Mouse (Mus musculus) liver, adult (tissue): ENCODE results near the gene Dzip3.

ENCODE experiments used
- GATA4 ChIP-seq: IDR thresholded peaks from 2 replicates; pipeline ENCODE4 v1.6.1; 2014; ENCODE audit warnings: mild to moderate bottlenecking, low read length; ENCODE audit not compliant: insufficient replicate concordance

The Dzip3 gene

DNA sequence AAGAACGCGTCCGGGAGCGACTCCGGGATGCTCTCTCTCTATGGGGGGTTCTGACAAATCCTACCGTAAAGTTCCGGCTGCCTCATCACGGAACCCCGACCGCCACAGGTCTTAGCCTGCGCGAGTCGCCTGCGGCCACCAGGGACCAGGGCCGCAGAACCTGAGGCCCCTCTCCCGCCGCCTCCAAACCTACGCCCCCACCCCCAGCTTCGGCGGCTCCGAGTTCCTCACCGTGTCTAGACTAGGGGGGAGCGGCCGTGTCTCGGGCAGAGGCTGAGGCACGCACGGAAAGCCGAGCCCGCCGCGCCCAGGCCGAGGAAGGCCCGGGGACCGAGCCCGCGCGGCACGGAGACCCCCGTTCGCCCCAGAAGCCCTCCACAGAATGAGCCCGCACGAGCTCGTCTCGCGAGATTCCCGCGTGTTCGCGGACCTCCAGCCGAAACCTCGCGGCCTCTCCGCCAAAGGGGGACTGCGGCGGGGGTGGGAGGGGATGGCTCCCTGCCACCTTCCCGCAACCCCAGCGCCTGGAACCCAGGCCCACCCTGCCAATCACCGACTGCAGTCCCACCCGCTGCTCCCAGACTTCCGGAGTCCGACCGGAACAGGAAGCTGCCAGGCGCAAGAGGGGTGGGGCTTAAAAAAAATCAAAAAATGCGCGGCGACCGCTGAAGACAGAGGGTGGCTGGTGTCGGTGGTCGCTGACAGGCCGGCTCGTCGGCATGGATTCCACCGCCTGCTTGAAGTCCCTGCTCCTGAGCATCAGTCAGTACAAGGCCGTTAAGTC, at the start of gene Dzip3, which contains the start of gene Cip2a:
Gene Dzip3, minus strand, starts transcription at position 607 of the 784 bp plus-strand sequence.
Gene Cip2a, plus strand, starts transcription at position 627 of the 784 bp plus-strand sequence.
- TF ChIP-seq GATA4 = no peak

GRCm38 (mm10) chr16:49040554-49041221, 46.7 kb upstream of the Dzip3 start:
- TF ChIP-seq GATA4 = no peak

DNA sequence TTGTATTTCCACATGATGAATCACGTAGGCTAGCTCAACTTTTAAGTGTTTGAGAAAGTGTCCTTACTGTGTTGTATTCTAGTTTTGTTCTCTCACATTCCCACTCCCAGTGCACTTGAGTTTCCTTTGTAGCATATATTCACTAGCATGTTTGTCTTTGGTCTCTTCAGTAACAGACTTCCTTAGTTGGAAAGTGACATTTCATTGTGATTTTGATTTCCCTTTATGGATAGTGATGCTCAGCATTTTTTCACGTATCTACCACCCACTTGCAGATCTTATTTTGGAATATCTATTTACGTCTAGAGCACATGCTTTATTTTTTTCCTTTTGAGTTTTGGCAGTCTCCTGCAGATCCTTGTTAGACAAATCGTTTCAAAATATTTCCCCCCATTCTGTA, 43.8 kb upstream of the Dzip3 start:
- TF ChIP-seq GATA4 = no peak

GRCm38 (mm10) chr16:49035852-49036251, 41.9 kb upstream of the Dzip3 start:
- TF ChIP-seq GATA4 = no peak

DNA sequence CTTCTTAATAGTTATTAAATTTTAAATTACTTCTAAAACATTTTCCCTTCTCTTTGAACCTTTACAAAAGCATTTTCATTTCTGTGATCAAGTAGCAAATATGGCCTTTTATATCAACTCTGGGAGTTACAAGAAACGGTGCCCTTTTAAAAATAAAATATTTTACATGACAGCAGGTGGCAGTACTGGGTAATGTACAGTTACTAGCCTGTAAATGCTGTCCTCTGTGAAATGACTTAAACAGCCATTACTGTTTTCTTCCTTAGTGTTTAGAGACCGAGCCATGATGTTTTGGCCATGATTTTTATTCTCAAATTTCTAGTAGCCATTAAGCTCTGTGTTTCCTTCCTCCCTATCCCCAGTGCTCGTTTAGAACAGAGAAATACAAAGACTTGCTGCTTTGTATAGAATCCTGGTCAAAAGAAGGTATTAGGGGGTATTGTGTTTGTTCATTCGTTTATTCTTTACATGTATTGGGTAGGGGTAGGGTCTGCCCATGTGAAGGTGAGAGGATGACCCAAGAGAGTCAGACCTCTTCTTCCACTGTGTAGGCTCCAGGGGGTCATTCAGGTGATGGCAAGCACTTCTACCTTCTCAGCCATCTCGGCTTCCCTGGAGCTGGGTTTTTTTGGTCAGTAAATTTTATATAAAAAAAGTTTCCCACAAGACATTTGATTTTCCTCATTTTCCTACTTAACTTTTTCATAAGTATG, 22.8 kb upstream of the Dzip3 start:
- no peak for TF ChIP-seq GATA4

- no peak for TF ChIP-seq GATA4
These were observed 10.2 kb upstream of the Dzip3 start for GRCm38 (mm10) chr16:49004151-49004550.

DNA sequence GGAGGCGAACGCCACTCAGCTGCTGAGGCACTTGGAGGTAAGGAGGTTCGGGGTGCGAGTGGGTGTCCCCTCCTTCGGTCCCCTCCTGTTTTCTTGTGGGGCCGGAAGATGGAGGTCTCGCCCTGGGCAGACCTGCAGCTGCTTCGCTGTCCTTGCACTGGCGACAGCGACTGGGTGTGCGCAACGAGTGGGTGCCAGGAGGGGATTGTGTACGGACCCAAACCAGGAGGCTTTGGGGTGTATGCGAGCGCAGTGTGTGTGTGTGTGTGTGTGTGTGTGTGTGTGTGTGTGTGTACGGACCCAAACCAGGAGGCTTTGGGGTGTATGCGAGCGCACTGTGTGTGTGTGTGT, 353 bp upstream of the Dzip3 start:
- no peak for TF ChIP-seq GATA4

DNA sequence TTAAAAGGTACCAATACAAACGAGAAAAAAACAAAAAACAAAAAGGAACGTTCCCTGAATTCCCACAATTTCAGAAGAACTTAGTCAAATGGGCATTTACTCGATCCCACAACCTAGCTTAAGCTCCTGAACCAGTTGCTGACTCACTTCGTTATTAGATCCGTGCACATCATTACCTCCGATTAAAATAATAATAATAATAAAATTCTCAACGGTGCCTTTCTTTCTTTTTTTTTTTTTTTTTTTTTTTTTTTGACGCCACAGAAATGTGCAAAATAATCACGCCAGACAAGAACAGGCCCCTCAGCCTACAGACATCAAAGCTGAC, 770 bp downstream of the Dzip3 start:
- TF ChIP-seq GATA4 = no peak

- no peak for TF ChIP-seq GATA4
These were observed 1.3 kb downstream of the Dzip3 start for GRCm38 (mm10) chr16:48992437-48993230.

GRCm38 (mm10) chr16:48989700-48990099, 4.3 kb downstream of the Dzip3 start:
- no peak for TF ChIP-seq GATA4

- TF ChIP-seq GATA4 = no peak
These were observed 8.8 kb downstream of the Dzip3 start for GRCm38 (mm10) chr16:48985034-48985627.

DNA sequence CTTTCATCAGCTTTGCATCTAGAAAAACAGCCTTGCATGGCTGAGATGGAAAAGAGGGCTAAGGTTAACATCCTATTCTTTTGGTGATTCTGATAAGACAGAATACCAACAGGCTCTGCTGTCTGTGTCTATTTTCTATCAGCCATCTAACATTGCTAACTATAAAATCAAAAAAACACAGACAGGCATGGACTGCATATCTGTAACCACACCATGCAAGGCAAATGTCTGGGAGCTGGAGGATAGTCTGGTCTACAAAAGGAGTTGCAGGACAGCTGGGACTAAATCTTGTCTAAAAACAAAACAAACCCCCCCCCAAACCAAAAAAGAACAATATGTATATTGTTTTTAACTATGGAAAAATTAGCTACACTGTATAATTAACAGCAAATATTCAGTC, 14.0 kb downstream of the Dzip3 start:
- TF ChIP-seq GATA4 = no peak

GRCm38 (mm10) chr16:48973548-48973947, 20.4 kb downstream of the Dzip3 start:
- TF ChIP-seq GATA4 = no peak

DNA sequence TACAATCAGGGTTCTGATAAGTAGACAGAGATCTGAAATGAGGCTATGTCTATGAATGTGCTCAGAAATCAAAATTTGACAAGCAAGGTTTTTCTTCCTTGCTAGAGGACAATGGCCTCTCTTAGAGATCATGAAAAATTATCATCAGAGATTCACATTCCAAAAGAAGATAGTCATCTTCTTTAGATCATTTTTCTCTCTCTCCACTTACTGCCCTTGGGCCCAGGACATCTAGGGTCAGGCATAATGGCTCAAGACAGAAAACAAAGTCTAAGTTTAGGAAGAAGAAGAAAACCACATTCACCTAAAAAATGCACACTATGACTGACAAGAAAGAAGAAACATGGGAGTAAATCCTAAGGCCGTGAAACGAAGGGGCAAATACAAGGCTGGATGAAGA, 21.0 kb downstream of the Dzip3 start:
- no peak for TF ChIP-seq GATA4

DNA sequence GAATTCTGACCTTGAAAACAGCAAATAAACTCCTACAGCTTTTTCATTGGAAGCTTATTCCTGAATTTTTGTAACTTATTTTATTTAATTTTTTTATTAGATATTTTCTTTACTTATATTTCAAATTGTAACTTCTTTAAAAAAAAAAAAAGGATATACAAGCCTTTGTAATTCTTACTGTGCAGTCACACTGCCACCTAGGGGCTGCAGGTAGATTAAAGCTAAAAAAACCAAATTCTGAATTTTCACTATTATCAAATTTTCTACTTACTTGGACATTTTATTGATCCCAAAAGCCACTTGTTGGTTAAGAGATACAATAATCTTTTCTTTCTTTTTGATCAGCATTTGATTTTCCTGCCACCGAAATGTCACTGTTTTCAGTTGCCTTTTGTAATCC, 52.2 kb downstream of the Dzip3 start:
- TF ChIP-seq GATA4 = no peak
